Mouse (Mus musculus) MEL (cell line): ENCODE data around the gene Rufy3.

Source experiments
- CTCF ChIP-seq, 3 experiments: IDR thresholded peaks in 2 of 3; conservative IDR thresholded peaks in 1 of 3; 2 replicates each; pipeline ENCODE4 v1.5.1; 2011 to 2012; ENCODE audit warnings: low read length in 3 of 3, low read depth in 2 of 3, mild to moderate bottlenecking in 2 of 3, improper control_type of control experiment in 1 of 3, inconsistent platforms in 1 of 3, mixed read lengths in 1 of 3, moderate library complexity in 1 of 3; ENCODE audit not compliant: control insufficient read depth in 1 of 3, insufficient read depth in 1 of 3, poor library complexity in 1 of 3, severe bottlenecking in 1 of 3
- EP300 ChIP-seq, 2 experiments: IDR thresholded peaks; 2 replicates each; pipeline ENCODE4 v1.6.1; 2011; ENCODE audit warnings: improper control_type of control experiment in 2 of 2, low read length in 2 of 2, low read depth in 1 of 2, mild to moderate bottlenecking in 1 of 2
- ETS1 ChIP-seq: IDR thresholded peaks from 2 replicates; pipeline ENCODE4 v1.6.1; 2012; ENCODE audit warnings: low read depth, mild to moderate bottlenecking, inconsistent platforms, low read length, improper control_type of control experiment, moderate library complexity
- KAT2A ChIP-seq: conservative IDR thresholded peaks from 2 replicates; pipeline ENCODE4 v1.6.1; 2012; ENCODE audit warnings: low read depth, low read length, improper control_type of control experiment, inconsistent platforms
- MAFK ChIP-seq: IDR thresholded peaks from 2 replicates; pipeline ENCODE4 v1.6.1; 2011; ENCODE audit warnings: low read depth, mild to moderate bottlenecking, low read length, improper control_type of control experiment, borderline replicate concordance
- MEF2A ChIP-seq: IDR thresholded peaks from 2 replicates; pipeline ENCODE4 v1.6.1; 2014; ENCODE audit warnings: low read depth, mild to moderate bottlenecking, inconsistent platforms, low read length, improper control_type of control experiment; ENCODE audit not compliant: poor library complexity, insufficient replicate concordance, severe bottlenecking; ENCODE audit errors: extremely low read depth
- POLR2AphosphoS2 ChIP-seq: IDR thresholded peaks from 2 replicates; pipeline ENCODE4 v1.6.1; 2011; ENCODE audit warnings: low read length, improper control_type of control experiment
- POLR2AphosphoS5 ChIP-seq: IDR thresholded peaks from 2 replicates; pipeline ENCODE4 v1.6.1; 2012; ENCODE audit warnings: low read depth, borderline replicate concordance, mild to moderate bottlenecking, inconsistent platforms, low read length, moderate library complexity, mixed read lengths
- USF1 ChIP-seq: IDR thresholded peaks from 2 replicates; pipeline ENCODE4 v1.6.1; 2014; ENCODE audit warnings: low read depth, mild to moderate bottlenecking, inconsistent platforms, low read length, improper control_type of control experiment, moderate library complexity
- USF2 ChIP-seq, 2 experiments: IDR thresholded peaks; 2 replicates each; pipeline ENCODE4 v1.6.1; 2011 to 2012; ENCODE audit warnings: improper control_type of control experiment in 2 of 2, low read length in 2 of 2, borderline replicate concordance in 1 of 2, inconsistent platforms in 1 of 2, low read depth in 1 of 2, mild to moderate bottlenecking in 1 of 2; ENCODE audit not compliant: insufficient read depth in 1 of 2
- ZC3H11A ChIP-seq: IDR thresholded peaks from 2 replicates; pipeline ENCODE4 v1.6.1; 2012; ENCODE audit warnings: low read depth, mild to moderate bottlenecking, inconsistent platforms, low read length, improper control_type of control experiment
- ZKSCAN1 ChIP-seq: IDR thresholded peaks from 2 replicates; pipeline ENCODE4 v1.6.1; 2012; ENCODE audit warnings: low read depth, mild to moderate bottlenecking, inconsistent platforms, low read length, improper control_type of control experiment, moderate library complexity

GRCm38 (mm10) chr5:88657868-88658267, 93.0 kb downstream of the Rufy3 start:
- TF ChIP-seq MAFK (no peak), POLR2AphosphoS2 (no peak), KAT2A (no peak), CTCF (IDR thresholded peaks at IDR 0.05 in 2 of 3, conservative IDR thresholded peaks at IDR 0.05 in 1 of 3; ENCODE audit: control insufficient read depth in 1 of 3, insufficient read depth in 1 of 3, low read depth in 2 of 3, low read length in 3 of 3, poor library complexity in 1 of 3, severe bottlenecking in 1 of 3) (no peak), ETS1 (no peak), POLR2AphosphoS5 (no peak), ZKSCAN1 (no peak), USF1 (no peak), ZC3H11A (no peak), USF2 (IDR thresholded peaks at IDR 0.05; ENCODE audit: borderline replicate concordance in 1 of 2, insufficient read depth in 1 of 2, low read depth in 1 of 2, low read length in 2 of 2) (no peak), MEF2A (no peak), EP300 (IDR thresholded peaks at IDR 0.05; ENCODE audit: low read depth in 1 of 2, low read length in 2 of 2) (no peak)
